Mouse (Mus musculus) limb, embryonic 11.5 days (tissue): Measurements from ENCODE around the gene Trim69. TPM values are rescaled to one million over a fixed set of nuclear protein-coding genes. Genes with fewer than 3 reads are reported as not detected.

Experiments
- ATAC-seq: fragments of 200-750 bp; cut with Nextera tagmentation; 2 replicates; pipeline ENCODE4 v1.8.0; 2017; ENCODE audit warnings: low read depth; ENCODE audit not compliant: insufficient number of reproducible peaks, low FRiP score, low TSS enrichment
- DNase-seq: peaks from one replicate; pipeline ENCODE4 v3.0.0-alpha.2; 2015; ENCODE audit warnings: low spot score
- H3K27ac ChIP-seq: fragments of 300-500 bp; sonication (generic); replicated peaks from 2 replicates; pipeline ENCODE4 v1.5.1; 2014; ENCODE audit warnings: low read depth, mild to moderate bottlenecking, low read length
- H3K27me3 ChIP-seq: fragments of 300-500 bp; sonication (generic); 2 replicates; pipeline ENCODE4 v1.6.1; 2014; ENCODE audit warnings: mild to moderate bottlenecking, low read length, mixed read lengths; ENCODE audit not compliant: control insufficient read depth, insufficient read depth
- H3K36me3 ChIP-seq: fragments of 300-500 bp; sonication (generic); 2 replicates; pipeline ENCODE4 v1.6.1; 2014; ENCODE audit warnings: mild to moderate bottlenecking, low read length, moderate library complexity, mixed read lengths; ENCODE audit not compliant: control insufficient read depth, insufficient read depth
- H3K4me1 ChIP-seq: fragments of 300-500 bp; sonication (generic); 2 replicates; pipeline ENCODE4 v1.6.1; 2014; ENCODE audit warnings: low read length, mixed read lengths; ENCODE audit not compliant: control insufficient read depth, insufficient read depth
- H3K4me2 ChIP-seq: fragments of 300-500 bp; sonication (generic); 2 replicates; pipeline ENCODE4 v1.6.1; 2014; ENCODE audit warnings: low read depth, mild to moderate bottlenecking, moderate library complexity; ENCODE audit not compliant: severe bottlenecking
- H3K4me3 ChIP-seq: fragments of 300-500 bp; sonication (generic); 2 replicates; pipeline ENCODE4 v1.5.1; 2014; ENCODE audit warnings: low read depth, low read length
- H3K9ac ChIP-seq: fragments of 300-500 bp; sonication (generic); 2 replicates; pipeline ENCODE4 v1.6.1; 2014; ENCODE audit warnings: mild to moderate bottlenecking, low read length
- H3K9me3 ChIP-seq: fragments of 300-500 bp; sonication (generic); 2 replicates; pipeline ENCODE4 v1.6.1; 2016; ENCODE audit warnings: low read length; ENCODE audit not compliant: control insufficient read depth
- WGBS: fragments of 180-500 bp; shearing (Covaris S2); extraction: QIAGEN DNeasy Blood & Tissue Kit; methylation state at CpG from one replicate; pipeline ENCODE4 v1.1.7; 2014; 5-methylcytosine and 5-hydroxymethylcytosine counted together
- polyA plus RNA-seq: library from polyadenylated mRNA; unstranded; fragments of >200 nt; fragmentation: Nextera tagmentation; extraction: Ambion mirVana; gene quantifications from 2 replicates; pipeline ENCODE4 v1.2.1, GENCODE M21; 2014

Gene Trim69
- polyA plus RNA-seq = 0.17 TPM in 1 of 2 replicates, not detected in the other

DNA sequence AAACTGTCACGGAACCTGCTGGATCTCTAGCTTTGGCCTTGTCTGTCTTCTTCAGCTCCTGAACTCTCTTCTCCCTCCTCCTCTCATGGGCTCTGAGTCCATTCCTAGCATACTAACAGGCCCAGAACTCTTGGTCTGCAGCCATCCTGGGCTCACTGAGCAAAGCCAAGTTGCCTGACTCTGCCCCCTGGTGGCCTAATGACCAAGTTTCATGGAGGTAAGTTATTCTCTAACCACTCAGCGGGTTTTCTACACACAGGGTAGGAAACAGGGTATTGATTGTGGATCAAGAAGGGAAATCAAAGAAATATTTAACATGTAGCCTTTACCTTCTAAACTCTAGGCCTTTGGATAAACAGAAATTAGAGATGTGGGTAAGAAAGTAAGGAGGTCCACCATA is at the start of gene Trim69:
TSS of gene Trim69 (plus strand) at position 21 of the 400 bp plus-strand sequence.
- no peak within 1 kb of the TSS for H3K4me2 ChIP-seq
- WGBS = 47% methylated on average over 2 of the region's 2 CpGs
- no peak within 1 kb of the TSS for H3K4me3 ChIP-seq
- H3K36me3 ChIP-seq = no peaks in the 10 kb centered on the region
- H3K9ac ChIP-seq = no peak within 1 kb of the TSS
- no peaks in the 10 kb centered on the region for H3K27me3 ChIP-seq
- DNase-seq (peak; percentile 86), ATAC-seq (peak; percentile 39; the same call in 1 of the 2 replicates)
- H3K27ac ChIP-seq = no peak within 1 kb of the TSS
- no peaks in the 10 kb centered on the region for H3K9me3 ChIP-seq
- no peaks in the 10 kb centered on the region; the same call in 1 of the 2 replicates for H3K4me1 ChIP-seq

DNA sequence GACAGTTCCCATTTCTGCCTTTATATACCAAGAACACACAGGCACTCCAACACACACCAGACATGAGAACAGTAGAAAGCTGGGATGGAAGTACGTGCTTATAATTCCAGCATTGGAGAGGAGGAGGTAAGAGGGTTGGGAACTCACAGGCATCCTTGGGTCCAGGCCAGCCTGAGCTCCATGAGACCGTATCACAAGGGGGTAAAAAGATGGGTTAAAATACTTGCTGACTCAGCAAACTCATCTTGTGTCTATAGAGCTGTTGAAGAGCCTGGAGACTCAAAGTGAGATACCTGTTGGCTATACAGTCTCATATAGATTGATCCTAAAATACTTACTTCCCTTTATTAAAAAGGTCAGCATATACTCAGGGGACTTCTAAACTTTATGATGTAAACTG is 43.6 kb upstream of the Trim69 start:
- no peaks in the 10 kb centered on the region for H3K9me3 ChIP-seq
- no peaks in the 10 kb centered on the region for H3K36me3 ChIP-seq
- no peak for ATAC-seq
- no peak overlapping the region for H3K4me3 ChIP-seq
- 90% methylated on average over 2 of the region's 2 CpGs for WGBS
- no peak overlapping the region for H3K4me2 ChIP-seq
- no peak overlapping the region for H3K9ac ChIP-seq
- DNase-seq = no peak
- no peak overlapping the region for H3K27ac ChIP-seq
- H3K4me1 ChIP-seq = no peaks in the 10 kb centered on the region
- H3K27me3 ChIP-seq = no peaks in the 10 kb centered on the region

DNA sequence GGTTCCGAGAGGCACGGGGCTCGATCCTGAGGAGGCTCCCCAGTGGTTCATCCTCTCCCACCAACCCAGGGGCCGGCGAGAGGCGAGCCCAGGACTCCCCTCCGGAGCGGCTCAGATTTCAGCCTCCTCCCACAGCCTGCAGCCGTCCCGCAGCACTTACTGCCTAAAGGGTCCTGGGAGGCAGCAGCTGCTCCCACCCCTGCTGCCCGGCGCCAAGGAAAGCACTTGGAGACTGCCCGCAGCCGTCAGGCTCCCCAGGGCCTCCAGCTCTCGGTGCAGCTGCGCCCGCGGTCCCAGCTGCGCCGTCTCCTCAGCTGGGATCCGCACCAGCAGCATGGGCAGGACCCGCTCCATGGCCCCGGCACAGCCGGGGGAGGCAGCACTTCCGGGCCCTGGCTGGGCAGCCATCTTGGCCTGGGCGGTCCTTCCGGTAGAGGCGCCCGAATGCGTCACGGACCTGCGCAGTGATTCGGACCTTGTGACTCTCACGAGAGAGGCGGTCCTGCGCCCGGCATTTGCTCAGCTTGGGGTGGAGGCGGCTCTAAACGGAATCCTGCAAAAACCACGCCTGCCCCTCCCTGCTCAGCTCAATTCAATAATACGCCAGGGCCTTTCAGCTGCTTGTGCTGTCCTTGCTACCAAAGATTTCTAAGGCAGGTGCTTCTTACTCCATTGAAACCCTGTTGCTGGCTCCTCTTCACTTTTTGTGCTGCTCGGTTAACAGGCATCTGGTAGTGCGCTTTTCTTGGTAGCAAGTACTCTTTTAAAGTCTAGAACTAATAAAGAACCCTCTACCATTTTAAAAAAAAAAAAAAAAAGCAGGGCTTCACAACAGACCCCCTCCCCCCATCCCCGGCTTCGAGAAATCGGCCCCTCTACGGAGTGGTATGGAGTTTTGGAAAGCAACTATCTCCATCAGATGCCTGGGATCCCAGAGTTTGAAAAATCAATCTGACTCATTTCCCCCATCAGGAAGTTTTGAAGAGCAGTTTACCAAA is 42.2 kb upstream of the Trim69 start, which contains the start of gene Spg11:
TSS of gene Spg11 (minus strand) at position 426 of the 998 bp plus-strand sequence.
- no peaks in the 10 kb centered on the region for H3K27me3 ChIP-seq
- peak within 1 kb of the TSS; percentile 94 for H3K27ac ChIP-seq
- no peaks in the 10 kb centered on the region for H3K4me1 ChIP-seq
- peak within 1 kb of the TSS; percentile 74 for H3K4me3 ChIP-seq
- peak within 1 kb of the TSS; percentile 51 for H3K4me2 ChIP-seq
- WGBS = under 1% methylated on average over 47 of the region's 47 CpGs
- H3K9ac ChIP-seq = peak within 1 kb of the TSS; percentile 89
- H3K9me3 ChIP-seq = no peaks in the 10 kb centered on the region
- ATAC-seq (peak; percentile 100), DNase-seq (peak; percentile 96)
- H3K36me3 ChIP-seq = no peaks in the 10 kb centered on the region

DNA sequence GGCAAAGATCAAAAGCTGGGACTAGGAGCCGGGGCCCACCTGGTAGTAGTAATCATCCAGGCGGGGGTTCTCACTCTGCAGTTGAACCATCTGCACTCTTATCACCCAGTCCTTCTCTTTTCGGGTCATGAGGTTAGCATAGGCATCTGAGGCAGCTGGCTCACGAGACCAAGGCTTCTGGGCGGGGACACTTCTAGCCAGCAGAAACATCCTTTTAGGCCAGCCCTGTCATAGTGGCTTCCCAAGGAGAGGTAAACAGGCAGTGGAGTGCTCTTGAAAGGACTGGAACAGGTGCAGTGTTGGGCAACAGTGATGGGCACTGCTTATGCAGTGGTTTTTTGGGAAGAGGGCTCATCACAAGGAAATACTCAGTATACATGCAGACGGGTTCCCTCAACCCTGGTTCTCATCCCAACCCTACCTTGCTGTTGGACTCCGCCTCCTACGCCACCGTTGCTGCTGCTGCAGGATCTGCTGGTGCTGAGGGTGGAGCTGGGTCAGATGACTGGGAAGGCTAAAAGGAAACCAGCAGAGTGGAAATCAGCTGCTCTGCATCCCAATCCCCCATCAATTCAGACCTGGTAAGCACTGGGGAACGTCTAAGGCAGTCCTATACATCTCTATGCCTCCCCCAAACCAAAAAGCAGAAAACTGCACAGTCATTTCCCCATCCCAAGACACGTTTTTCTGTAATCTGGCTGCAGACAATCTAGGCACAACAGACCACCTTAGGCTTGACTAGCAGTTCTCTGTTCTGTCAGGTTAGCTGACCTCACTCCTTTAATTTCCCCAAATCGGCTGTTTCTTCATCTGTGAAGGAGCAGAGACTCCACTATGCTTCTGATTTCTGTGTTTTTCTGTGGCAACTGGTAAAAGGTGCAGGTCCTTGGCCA is 34.6 kb upstream of the Trim69 start:
- 47% methylated on average over 12 of the region's 12 CpGs for WGBS
- no peak overlapping the region for H3K4me2 ChIP-seq
- H3K9me3 ChIP-seq = no peaks in the 10 kb centered on the region
- H3K9ac ChIP-seq = no peak overlapping the region
- H3K27ac ChIP-seq = no peak overlapping the region
- ATAC-seq (no peak), DNase-seq (no peak)
- H3K4me3 ChIP-seq = no peak overlapping the region
- no peaks in the 10 kb centered on the region for H3K36me3 ChIP-seq
- no peaks in the 10 kb centered on the region for H3K4me1 ChIP-seq
- H3K27me3 ChIP-seq = no peaks in the 10 kb centered on the region

DNA sequence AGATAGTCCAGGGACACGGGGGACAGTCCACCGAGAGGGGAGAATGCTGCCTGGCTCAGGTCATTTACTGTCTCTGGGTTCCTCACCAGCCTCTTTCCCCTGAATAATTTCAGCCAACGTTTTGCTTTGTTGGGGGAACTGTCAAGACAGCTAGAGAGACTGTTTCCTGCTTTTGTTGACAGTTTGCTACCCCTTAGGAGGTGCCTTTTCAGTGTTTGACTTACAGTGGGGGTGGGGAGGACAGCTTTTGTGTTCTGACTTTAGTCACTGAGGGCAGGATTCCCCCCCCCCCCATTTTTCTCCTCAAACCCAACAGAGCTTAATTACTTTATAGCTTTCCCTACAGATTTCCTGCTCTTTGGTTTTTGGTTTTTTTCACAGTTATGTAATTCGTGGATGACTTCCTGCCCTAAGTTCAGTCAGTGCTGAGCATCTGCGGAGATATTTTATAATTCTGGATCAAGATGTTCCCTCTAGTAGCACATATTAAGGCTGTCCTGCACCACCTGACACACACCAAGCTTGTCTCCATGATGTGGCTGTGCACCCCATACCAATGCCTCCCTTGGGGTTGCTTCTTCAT is 33.6 kb upstream of the Trim69 start:
- H3K4me3 ChIP-seq = no peak overlapping the region
- ATAC-seq (no peak), DNase-seq (no peak)
- WGBS = 51% methylated on average over 5 of the region's 5 CpGs
- no peaks in the 10 kb centered on the region for H3K27me3 ChIP-seq
- no peaks in the 10 kb centered on the region for H3K36me3 ChIP-seq
- H3K27ac ChIP-seq = no peak overlapping the region
- H3K4me1 ChIP-seq = no peaks in the 10 kb centered on the region
- no peak overlapping the region for H3K4me2 ChIP-seq
- H3K9ac ChIP-seq = no peak overlapping the region
- H3K9me3 ChIP-seq = no peaks in the 10 kb centered on the region

DNA sequence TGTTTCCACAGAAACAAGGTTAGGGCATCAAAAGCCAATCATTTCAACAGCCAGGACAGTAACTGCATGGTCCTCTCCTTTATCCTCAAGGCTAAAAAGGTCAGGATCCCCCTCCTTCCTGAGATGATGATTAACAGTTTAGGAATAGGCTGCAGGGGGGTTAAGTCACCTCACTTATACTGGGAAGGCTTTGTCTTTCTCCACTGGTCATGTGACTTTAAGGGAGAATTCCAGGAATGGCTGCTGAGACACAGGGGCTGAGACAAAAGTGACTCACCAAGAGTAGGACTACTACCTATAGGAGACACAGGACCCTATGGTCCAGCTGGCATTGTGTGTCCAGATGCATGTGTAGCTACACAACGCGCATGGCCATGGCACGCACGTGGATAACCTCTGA is 32.9 kb upstream of the Trim69 start:
- 95% methylated on average over 4 of the region's 4 CpGs for WGBS
- no peak overlapping the region for H3K4me3 ChIP-seq
- no peaks in the 10 kb centered on the region for H3K9me3 ChIP-seq
- no peaks in the 10 kb centered on the region for H3K27me3 ChIP-seq
- H3K4me1 ChIP-seq = no peaks in the 10 kb centered on the region
- no peak overlapping the region for H3K9ac ChIP-seq
- H3K4me2 ChIP-seq = no peak overlapping the region
- DNase-seq = no peak
- no peaks in the 10 kb centered on the region for H3K36me3 ChIP-seq
- ATAC-seq = no peak
- H3K27ac ChIP-seq = no peak overlapping the region

DNA sequence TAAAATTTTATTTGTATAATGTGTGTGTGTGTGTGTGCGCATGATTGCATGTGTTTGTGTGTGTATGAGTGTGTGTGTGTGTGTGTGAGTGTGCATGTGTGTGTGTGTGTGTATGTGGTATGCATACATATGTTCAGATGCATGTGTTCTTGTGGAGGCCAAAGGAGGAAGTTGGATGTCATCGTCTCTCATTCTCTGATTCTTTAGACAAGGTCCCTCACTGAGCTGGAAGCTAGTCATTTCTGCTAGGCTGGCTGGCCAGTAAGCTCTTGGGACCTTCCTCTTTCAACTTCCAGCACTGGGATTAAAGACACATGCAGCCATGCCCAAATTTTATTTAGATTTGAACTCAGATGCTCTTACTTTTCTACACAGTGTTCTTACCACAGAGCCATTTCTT is 28.4 kb upstream of the Trim69 start:
- ATAC-seq = no peak
- Histone ChIP-seq H3K4me2 (no peak overlapping the region), H3K27me3 (no peaks in the 10 kb centered on the region), H3K4me1 (no peaks in the 10 kb centered on the region), H3K36me3 (no peaks in the 10 kb centered on the region), H3K9me3 (no peaks in the 10 kb centered on the region), H3K4me3 (no peak overlapping the region), H3K9ac (no peak overlapping the region), H3K27ac (no peak overlapping the region)
- DNase-seq = no peak
- WGBS = 93% methylated on average over 2 of the region's 2 CpGs

DNA sequence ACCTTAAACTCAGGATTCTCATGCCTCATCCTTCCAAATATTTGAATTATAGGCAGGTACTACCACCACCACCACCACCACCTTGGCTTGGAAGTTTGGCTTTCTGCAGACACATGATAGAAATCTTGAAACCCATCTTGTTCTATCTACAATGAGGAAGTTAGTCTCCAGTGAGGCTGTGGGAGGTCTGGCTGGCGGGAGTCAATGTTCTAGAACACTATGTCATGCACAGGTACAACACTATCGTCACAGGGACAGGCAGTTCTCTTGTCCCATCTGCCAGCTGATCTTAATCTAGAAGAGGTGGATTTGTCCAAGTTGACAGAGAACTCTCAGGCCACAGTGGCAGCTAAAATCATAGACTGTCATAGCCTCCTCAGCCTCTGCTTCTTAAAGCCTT is 27.9 kb upstream of the Trim69 start:
- H3K9me3 ChIP-seq = no peaks in the 10 kb centered on the region
- no peak overlapping the region for H3K9ac ChIP-seq
- WGBS = 83% methylated on average over 2 of the region's 2 CpGs
- H3K27me3 ChIP-seq = no peaks in the 10 kb centered on the region
- H3K36me3 ChIP-seq = no peaks in the 10 kb centered on the region
- ATAC-seq (no peak), DNase-seq (no peak)
- no peak overlapping the region for H3K4me3 ChIP-seq
- no peak overlapping the region for H3K4me2 ChIP-seq
- no peak overlapping the region for H3K27ac ChIP-seq
- no peaks in the 10 kb centered on the region for H3K4me1 ChIP-seq
